Mouse (Mus musculus) neural tube, embryonic 13.5 days (tissue): ENCODE results near the gene Irgc1. TPM values are rescaled to one million over a fixed set of nuclear protein-coding genes. Genes with fewer than 3 reads are reported as not detected.
"Not testable (repeated sequence)": the region's sequence is repeated elsewhere in the genome, so short reads cannot be mapped to it uniquely, and the experiment has no call there.

Experiments used
- ATAC-seq: fragments of 200-750 bp; cut with Nextera tagmentation; 2 replicates; pipeline ENCODE4 v1.8.0; 2017; ENCODE audit warnings: low read depth, mild to moderate bottlenecking, moderate TSS enrichment, moderate library complexity
- H3K27ac ChIP-seq: fragments of 300-500 bp; sonication (generic); replicated peaks from 2 replicates; pipeline ENCODE4 v1.5.1; 2015; ENCODE audit warnings: moderate library complexity, mild to moderate bottlenecking, inconsistent platforms
- H3K27me3 ChIP-seq: fragments of 300-500 bp; sonication (generic); 2 replicates; pipeline ENCODE4 v1.6.1; 2015; ENCODE audit warnings: mild to moderate bottlenecking, inconsistent platforms
- H3K36me3 ChIP-seq: fragments of 300-500 bp; sonication (generic); 2 replicates; pipeline ENCODE4 v1.6.1; 2015; ENCODE audit warnings: mild to moderate bottlenecking, inconsistent platforms
- H3K4me1 ChIP-seq: fragments of 300-500 bp; sonication (generic); replicated peaks from 2 replicates; pipeline ENCODE4 v1.6.1; 2015; ENCODE audit warnings: inconsistent platforms
- H3K4me2 ChIP-seq: fragments of 300-500 bp; sonication (generic); 2 replicates; pipeline ENCODE4 v1.6.1; 2015; ENCODE audit warnings: inconsistent platforms, mild to moderate bottlenecking, moderate library complexity
- H3K4me3 ChIP-seq: fragments of 300-500 bp; sonication (generic); 2 replicates; pipeline ENCODE4 v1.5.1; 2015; ENCODE audit warnings: mild to moderate bottlenecking, inconsistent platforms
- H3K9ac ChIP-seq: fragments of 300-500 bp; sonication (generic); 2 replicates; pipeline ENCODE4 v1.6.1; 2015; ENCODE audit warnings: moderate library complexity, mild to moderate bottlenecking, inconsistent platforms
- H3K9me3 ChIP-seq: fragments of 300-500 bp; sonication (generic); 2 replicates; pipeline ENCODE4 v1.6.1; 2016; ENCODE audit warnings: inconsistent platforms
- WGBS: fragments of 180-500 bp; shearing (Covaris S2); methylation state at CpG from one replicate; pipeline ENCODE4 v1.1.7; 2015; 5-methylcytosine and 5-hydroxymethylcytosine counted together
- polyA plus RNA-seq: library from polyadenylated mRNA; unstranded; fragments of >200 nt; fragmentation: Nextera tagmentation; extraction: Ambion mirVana; gene quantifications from 2 replicates; pipeline ENCODE4 v1.2.1, GENCODE M21; 2015

Irgc1 gene
- not detected in 2 replicates for polyA plus RNA-seq

DNA sequence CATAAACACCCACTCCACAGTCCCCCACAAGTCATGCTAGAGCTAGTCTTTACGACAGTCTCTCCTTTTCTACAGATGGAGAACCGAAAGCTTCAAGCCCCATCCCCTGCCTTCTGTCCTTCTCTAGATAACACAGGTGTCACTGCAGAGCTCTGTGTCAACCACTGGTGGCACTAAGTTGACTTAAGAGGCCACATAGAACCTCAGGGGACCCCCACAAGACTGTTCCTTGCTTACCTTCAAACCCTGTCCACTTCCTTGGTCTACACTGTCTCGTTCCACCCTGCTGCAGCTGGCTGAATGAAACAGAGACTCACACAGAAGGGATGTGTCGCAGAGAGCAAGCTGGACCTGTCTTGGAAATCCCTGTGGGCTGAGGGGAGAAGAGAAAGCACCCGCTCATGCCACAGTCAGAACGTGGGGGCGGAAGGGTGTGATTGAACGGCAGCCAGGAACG is at the start of gene Irgc1:
Gene Irgc1, minus strand, starts transcription at position 443 of the 457 bp plus-strand sequence.
- WGBS, result 87% methylated on average over 9 of the region's 9 CpGs
- H3K9me3 ChIP-seq, result no peaks in the 10 kb centered on the region

DNA sequence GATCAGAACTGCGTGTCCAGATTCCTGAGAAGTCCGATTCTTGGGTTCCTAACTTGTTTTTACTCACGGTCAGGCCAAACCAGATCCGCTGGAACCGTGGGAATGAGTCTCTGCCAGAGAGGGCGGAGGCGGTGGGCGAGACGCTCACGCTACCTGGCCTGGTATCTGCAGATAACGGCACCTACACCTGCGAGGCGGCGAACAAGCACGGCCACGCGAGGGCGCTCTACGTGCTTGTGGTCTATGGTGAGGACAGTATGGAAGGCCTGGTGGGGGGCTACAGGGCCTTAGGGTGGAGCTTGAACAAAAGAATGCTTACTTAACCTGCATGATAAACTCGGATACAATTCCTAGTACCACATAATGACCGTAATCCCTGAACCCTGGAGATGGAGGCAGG is 49.4 kb upstream of the Irgc1 start:
- ATAC-seq, result no peak
- no peak overlapping the region for H3K9ac ChIP-seq
- peaks cover 57% of the 10 kb centered on the region for H3K36me3 ChIP-seq
- WGBS, result 59% methylated on average over 21 of the region's 21 CpGs
- no peak overlapping the region for H3K4me2 ChIP-seq
- no peak overlapping the region for H3K4me3 ChIP-seq
- no peak overlapping the region for H3K27ac ChIP-seq
- peaks cover 40% of the 10 kb centered on the region for H3K4me1 ChIP-seq
- H3K9me3 ChIP-seq, result no peaks in the 10 kb centered on the region
- peaks cover 10% of the 10 kb centered on the region; the same call in 1 of the 2 replicates for H3K27me3 ChIP-seq

More for the DNA sequence above, at the start of gene Irgc1:
- Histone ChIP-seq H3K4me3 (no peak within 1 kb of the TSS), H3K27ac (no peak within 1 kb of the TSS), H3K4me1 (no peaks in the 10 kb centered on the region), H3K27me3 (no peaks in the 10 kb centered on the region), H3K9ac (no peak within 1 kb of the TSS), H3K36me3 (no peaks in the 10 kb centered on the region), H3K4me2 (no peak within 1 kb of the TSS)
- ATAC-seq, result no peak

DNA sequence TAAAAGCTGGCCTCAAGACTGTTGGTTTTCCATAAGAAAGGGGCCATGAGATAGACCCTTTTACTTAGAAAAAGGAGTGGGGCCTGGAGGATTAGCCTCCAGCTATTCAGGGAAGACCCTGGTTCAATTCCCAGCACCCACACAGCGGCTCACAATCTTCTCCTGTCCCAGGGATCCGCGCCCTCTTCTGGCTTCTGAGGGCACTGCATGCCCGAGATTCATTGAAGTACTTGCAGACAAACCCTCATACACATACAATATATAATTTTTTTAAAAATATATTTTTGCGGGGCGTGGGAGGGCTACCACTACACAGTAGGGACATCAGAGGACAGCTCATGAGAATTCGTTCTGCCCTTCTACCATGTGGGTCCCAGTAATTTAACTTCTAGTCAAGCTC is 48.8 kb upstream of the Irgc1 start:
- Histone ChIP-seq H3K9me3 (no peaks in the 10 kb centered on the region), H3K36me3 (peaks cover 57% of the 10 kb centered on the region), H3K27me3 (peaks cover 10% of the 10 kb centered on the region; the same call in 1 of the 2 replicates), H3K4me2 (no peak overlapping the region), H3K4me3 (no peak overlapping the region), H3K27ac (no peak overlapping the region), H3K4me1 (peaks cover 35% of the 10 kb centered on the region), H3K9ac (no peak overlapping the region)
- no peak for ATAC-seq
- WGBS, result 35% methylated on average over 7 of the region's 7 CpGs

DNA sequence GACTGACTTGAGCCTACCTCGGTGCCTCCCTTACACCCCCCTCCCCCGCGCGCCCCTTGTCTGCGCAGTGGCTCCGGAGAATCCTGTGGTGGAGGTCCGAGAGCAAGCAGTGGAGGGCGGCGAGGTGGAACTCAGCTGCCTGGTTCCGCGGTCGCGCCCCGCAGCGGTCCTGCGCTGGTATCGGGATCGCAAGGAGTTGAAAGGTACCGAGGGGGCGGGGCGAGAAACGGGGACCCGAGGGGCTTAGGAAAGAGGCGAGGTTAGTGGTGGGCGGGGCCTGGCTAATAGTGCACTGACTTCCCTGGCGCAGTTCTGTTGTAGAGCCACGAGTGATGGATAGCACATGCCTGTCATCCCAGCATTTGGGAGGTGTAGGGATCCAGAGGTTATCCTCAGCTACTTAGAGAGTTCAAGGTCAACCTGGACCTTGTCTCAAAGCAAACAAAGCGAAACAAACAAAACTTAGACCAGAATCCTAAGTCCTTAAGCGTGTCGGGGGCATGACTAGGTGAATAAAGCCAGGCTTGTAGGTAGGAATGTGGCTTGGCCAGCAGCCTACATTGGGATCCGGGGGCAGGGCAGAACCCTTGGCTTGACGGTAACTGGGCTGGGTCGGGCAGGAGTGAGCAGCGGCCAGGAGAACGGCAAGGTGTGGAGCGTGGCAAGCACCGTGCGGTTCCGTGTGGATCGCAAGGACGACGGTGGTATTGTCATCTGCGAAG is 47.9 kb upstream of the Irgc1 start:
- Histone ChIP-seq H3K9ac (0 out of 2 replicates have a peak overlapping the region, but pooled peaks have one; percentile 19), H3K4me3 (0 out of 2 replicates have a peak overlapping the region, but pooled peaks have one; percentile 9), H3K9me3 (no peaks in the 10 kb centered on the region), H3K4me2 (peak overlapping the region; percentile 35), H3K27ac (no peak overlapping the region), H3K27me3 (peaks cover 10% of the 10 kb centered on the region; the same call in 1 of the 2 replicates), H3K4me1 (peaks cover 26% of the 10 kb centered on the region), H3K36me3 (peaks cover 58% of the 10 kb centered on the region)
- no peak for ATAC-seq
- 20% methylated on average over 43 of the region's 43 CpGs for WGBS

DNA sequence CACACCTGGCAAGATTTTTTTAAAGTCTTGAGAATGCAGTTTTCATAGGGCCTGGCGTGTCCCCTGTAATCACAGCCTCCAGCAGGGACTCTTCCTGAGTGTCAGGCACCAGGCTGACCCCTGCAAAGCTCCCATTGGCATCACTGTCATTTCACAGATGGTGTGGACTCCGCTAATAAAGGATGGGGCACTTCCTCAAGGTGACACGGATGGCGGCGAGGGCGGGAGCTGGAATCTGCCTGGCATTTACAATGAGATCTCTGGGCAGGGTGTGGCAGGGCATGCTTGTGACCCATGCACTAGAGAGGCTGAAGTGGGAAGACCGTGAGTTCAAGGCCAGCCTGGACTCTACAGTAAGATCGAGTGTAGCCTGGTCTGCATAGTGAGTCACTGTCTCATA is 36.2 kb upstream of the Irgc1 start:
- 86% methylated on average over 8 of the region's 8 CpGs for WGBS
- no peak overlapping the region for H3K27ac ChIP-seq

DNA sequence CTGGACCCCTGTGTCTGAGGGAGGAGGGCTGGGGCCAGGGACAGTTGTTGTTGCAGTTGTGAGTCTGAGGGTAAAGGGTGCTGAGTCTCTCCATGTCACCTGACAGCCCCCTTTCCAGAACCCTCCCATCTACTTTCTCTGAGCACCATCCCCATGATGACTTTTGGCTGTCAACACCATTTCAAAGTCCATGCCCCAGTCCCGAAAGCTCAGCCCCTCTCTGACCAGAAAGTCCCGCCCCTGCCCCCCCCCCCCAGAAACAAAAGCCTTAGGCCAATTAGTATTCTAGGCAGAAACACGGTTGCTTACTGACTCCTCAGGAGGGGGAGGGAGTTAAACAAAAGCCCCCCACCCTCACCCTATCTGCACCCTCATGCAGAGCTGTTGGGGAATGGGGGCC is 35.3 kb upstream of the Irgc1 start:
- peak overlapping the region; percentile 71 for H3K9ac ChIP-seq
- H3K4me1 ChIP-seq, result peaks cover 58% of the 10 kb centered on the region
- peak overlapping the region; percentile 29; the same call in 1 of the 2 replicates for H3K4me3 ChIP-seq

More for the DNA sequence above, 36.2 kb upstream of the Irgc1 start:
- Histone ChIP-seq H3K4me2 (no peak overlapping the region), H3K4me1 (peaks cover 51% of the 10 kb centered on the region), H3K9me3 (no peaks in the 10 kb centered on the region), H3K27me3 (no peaks in the 10 kb centered on the region), H3K36me3 (peaks cover 25% of the 10 kb centered on the region), H3K9ac (no peak overlapping the region), H3K4me3 (no peak overlapping the region)
- no peak for ATAC-seq

DNA sequence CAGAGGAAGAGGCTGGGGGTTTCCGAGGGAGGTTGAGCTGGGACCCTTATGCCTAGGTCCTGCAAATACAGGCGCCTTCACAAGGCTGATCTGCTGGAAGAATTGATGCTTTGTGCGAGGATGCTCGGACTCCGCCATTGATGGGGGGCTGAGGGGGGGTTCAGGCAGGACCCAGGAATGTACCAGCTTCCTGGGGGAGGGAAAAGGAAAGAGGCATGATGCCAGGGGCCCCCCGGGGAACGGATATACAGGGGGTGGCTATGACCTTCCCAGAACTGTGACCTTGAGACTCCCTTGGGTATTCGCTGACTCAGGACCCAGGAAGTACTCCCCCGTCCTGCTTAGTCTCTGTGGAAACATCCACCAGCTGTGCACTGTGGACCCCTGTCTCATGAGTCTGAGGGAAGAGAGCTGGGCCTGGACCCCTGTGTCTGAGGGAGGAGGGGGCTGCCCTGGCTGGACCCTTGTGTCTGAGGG is 34.6 kb upstream of the Irgc1 start:
- H3K4me3 ChIP-seq, result peak overlapping the region; percentile 29
- ATAC-seq, result peak; percentile 45
- H3K4me1 ChIP-seq, result peaks cover 58% of the 10 kb centered on the region
- peak overlapping the region; percentile 81 for H3K27ac ChIP-seq
- H3K9me3 ChIP-seq, result no peaks in the 10 kb centered on the region
- WGBS, result 33% methylated on average over 9 of the region's 9 CpGs
- peak overlapping the region; percentile 71 for H3K9ac ChIP-seq
- H3K27me3 ChIP-seq, result no peaks in the 10 kb centered on the region
- 0 out of 2 replicates have a peak, but pooled peaks cover 16% of the 10 kb centered on the region for H3K36me3 ChIP-seq
- H3K4me2 ChIP-seq, result peak overlapping the region; percentile 86

More for the DNA sequence above, 35.3 kb upstream of the Irgc1 start:
- Histone ChIP-seq H3K27ac (peak overlapping the region; percentile 81), H3K9me3 (no peaks in the 10 kb centered on the region), H3K27me3 (no peaks in the 10 kb centered on the region), H3K36me3 (peaks cover 23% of the 10 kb centered on the region), H3K4me2 (peak overlapping the region; percentile 86)
- WGBS, result 31% methylated on average over 3 of the region's 3 CpGs
- ATAC-seq, result peak; percentile 9; the same call in 1 of the 2 replicates

DNA sequence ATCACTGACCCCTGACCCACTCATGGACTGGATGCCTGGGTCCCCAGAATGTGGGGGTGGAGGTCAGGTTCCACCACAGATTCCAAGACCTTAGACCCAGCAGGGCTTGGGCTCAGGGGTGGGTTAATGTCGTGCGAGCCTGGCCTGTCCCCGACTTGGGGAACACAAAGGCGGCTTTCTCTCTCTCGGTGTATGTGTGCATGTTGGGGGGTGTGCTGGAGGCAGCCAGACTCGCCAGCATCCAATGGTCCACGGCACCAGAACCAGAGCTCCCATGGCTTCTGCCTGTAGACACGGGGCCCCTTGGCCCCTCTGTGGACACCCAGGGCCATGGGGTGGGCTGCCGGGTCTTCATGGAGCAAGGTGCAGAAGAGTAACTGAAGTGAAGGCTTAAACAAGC is 33.4 kb upstream of the Irgc1 start:
- ATAC-seq, result no peak
- H3K4me3 ChIP-seq, result peak overlapping the region; percentile 29
- H3K9ac ChIP-seq, result peak overlapping the region; percentile 71
- H3K4me2 ChIP-seq, result peak overlapping the region; percentile 86
- no peaks in the 10 kb centered on the region for H3K9me3 ChIP-seq
- H3K27ac ChIP-seq, result peak overlapping the region; percentile 81
- peaks cover 66% of the 10 kb centered on the region for H3K4me1 ChIP-seq
- H3K36me3 ChIP-seq, result 0 out of 2 replicates have a peak, but pooled peaks cover 11% of the 10 kb centered on the region
- WGBS, result 77% methylated on average over 9 of the region's 9 CpGs
- no peaks in the 10 kb centered on the region for H3K27me3 ChIP-seq

DNA sequence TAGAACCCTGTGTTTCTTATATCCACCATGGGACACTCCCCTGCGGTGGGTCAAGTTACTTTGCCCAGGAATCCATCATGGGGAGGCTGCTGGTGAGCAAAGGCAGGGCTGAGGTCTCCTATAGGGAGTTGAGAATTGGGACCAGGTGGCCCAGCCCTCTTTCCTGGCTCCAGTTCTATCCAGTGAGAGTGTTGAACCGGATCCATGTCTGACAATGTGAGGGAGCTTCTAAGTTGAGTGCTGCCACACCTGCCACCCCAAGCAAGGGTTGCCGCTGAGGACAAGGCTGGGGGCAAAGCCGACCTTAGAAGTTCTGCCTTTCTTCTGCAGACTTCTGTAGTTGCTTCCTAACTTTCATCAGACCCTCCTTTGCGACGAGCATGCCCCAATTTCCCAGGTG is 31.2 kb upstream of the Irgc1 start:
- WGBS, result 49% methylated on average over 6 of the region's 6 CpGs
- H3K4me1 ChIP-seq, result peaks cover 77% of the 10 kb centered on the region
- not testable (repeated sequence) for H3K27me3 ChIP-seq, H3K9me3 ChIP-seq, H3K36me3 ChIP-seq, ATAC-seq
- peak overlapping the region; percentile 86; the same call in 1 of the 2 replicates for H3K27ac ChIP-seq
- peak overlapping the region; percentile 86 for H3K4me2 ChIP-seq
- H3K9ac ChIP-seq, result peak overlapping the region; percentile 96
- peak overlapping the region; percentile 76 for H3K4me3 ChIP-seq

DNA sequence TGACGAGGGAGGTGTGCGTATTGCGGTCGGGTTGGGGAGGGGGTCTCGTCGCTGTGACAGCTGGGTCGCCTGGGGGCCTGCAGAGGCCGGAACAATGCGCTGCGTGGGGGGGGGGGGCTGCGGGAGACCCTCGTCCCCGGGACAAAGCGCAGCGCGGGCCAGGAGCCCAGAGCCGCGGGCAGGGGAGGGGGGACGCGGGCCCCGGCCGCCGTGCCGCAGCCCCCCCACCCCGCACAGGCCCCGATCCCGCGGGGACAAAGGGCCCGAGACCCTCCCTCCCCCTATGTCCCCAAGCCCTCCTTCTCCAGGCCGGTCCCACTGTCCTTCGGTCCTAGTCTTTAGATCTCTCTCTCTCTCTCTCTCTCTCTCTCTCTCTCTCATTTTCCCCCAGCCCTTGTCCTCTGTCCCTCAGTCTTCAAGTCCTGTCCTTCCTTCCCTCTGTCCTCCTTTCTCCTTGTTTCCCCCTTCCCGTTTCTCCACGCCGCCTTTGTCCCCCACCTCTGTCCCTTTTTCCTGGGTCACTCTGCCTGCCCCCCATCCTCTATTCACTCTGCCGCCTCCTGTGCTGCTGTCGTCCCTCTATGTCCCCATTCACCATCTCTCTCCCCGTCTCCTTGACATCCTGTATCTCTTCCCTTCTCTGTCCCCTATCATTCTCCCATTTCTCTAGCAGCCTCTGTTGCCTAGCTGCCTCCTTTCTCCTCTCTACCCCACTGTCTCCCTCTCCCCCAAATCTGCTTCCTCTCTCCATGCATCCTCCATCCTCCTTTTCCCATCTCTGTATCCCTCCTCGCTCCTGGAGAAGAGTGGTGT is 30.3 kb upstream of the Irgc1 start:
- 2% methylated on average over 16 of the region's 38 CpGs for WGBS
- peak; percentile 37 for ATAC-seq

DNA sequence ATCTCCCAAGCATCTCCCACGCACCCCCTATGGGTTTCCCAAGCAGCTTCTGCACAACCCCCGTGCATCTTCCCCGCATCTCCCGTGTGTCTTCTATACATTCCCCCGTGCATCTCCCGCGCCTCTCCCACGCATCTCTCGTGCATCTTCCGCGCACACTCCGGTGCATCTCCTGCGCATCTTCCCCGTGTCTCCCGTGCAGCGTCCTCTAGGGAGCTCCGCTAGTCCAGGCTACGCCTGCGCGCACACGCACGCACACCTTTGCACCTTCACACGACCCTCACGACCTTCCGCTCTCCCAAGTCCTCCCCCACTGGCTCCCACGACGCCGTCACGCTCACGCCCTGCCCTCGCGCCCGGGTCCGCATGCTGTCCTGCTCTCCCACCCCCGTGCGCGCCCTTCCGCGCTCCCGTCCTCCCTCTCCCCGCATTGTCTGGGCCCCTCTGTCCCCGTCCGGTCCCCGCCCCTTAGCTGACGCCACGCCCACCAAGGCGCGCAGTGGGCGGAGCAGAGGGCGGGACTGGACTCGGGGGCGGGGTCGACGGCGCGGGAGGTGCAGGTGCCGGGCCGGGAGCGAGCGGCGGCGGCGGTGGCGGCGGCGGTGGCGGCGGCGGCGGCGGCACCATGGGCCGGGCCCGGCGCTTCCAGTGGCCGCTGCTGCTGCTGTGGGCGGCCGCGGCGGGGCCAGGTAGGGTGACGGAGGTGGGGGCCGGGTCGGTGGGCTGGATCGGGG is 29.5 kb upstream of the Irgc1 start, which contains the start of gene Cadm4:
Gene Cadm4, plus strand, starts transcription at position 550 of the 734 bp plus-strand sequence.
- Histone ChIP-seq H3K9ac (peak within 1 kb of the TSS; percentile 96), H3K9me3 (no peaks in the 10 kb centered on the region), H3K27me3 (no peaks in the 10 kb centered on the region), H3K4me1 (peaks cover 62% of the 10 kb centered on the region), H3K4me3 (peak within 1 kb of the TSS; percentile 76), H3K4me2 (peak within 1 kb of the TSS; percentile 86), H3K27ac (peak within 1 kb of the TSS; percentile 86), H3K36me3 (no peaks in the 10 kb centered on the region)
- WGBS, result under 1% methylated on average over 72 of the region's 83 CpGs
- peak; percentile 85 for ATAC-seq

More for the DNA sequence above, 30.3 kb upstream of the Irgc1 start:
- Histone ChIP-seq H3K9ac (peak overlapping the region; percentile 96), H3K4me1 (peaks cover 70% of the 10 kb centered on the region), H3K4me3 (peak overlapping the region; percentile 76), H3K9me3 (no peaks in the 10 kb centered on the region), H3K36me3 (no peaks in the 10 kb centered on the region), H3K27ac (peak overlapping the region; percentile 86), H3K27me3 (no peaks in the 10 kb centered on the region), H3K4me2 (peak overlapping the region; percentile 86)
